ENCODE assay signal across 19 mouse cellular contexts in the genomic region with DNA sequence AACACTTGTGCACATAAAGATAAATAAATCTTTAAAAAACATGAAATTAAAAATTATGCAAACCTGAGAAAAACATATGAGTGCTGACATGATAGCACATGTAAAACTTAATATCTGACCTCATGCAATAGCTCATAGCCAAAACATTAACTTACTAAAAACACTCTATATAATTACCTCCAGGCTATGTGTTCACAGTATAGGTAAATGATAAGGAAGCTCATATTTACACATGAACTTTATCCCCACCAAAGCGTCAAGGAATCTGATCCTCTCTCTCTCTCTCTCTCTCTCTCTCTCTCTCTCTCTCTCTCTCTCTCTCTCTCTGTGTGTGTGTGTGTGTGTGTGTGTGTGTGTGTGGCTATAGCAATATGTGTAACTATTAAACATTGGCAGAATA.
DNase-seq lines count a peak whose midpoint lies in the region; ATAC-seq and TF ChIP-seq lines count a peak whose summit lies in the region.
"Had no signal": no experiment of that assay in that cellular context is flagged by ENCODE, and none has a peak within 500 bp of the region (broad histone marks: within the 10 kb centered on the region; RNA-seq: fewer than 3 reads in every experiment).

No protein-coding gene starts in this region.

- H3K27ac ChIP-seq in intestine, embryonic 15.5 days = no peak overlapping the region
- H3K27ac ChIP-seq in intestine, postnatal 0 days (ENCODE audit: low read depth, low read length) = no peak overlapping the region
- no peak overlapping the region for H3K27ac ChIP-seq in intestine, embryonic 16.5 days (ENCODE audit: low read length)

- TF ChIP-seq CTCF in intestine, postnatal 0 days (IDR thresholded peaks at IDR 0.05; ENCODE audit: low read depth) = no peak

- no peak overlapping the region for H3K4me2 ChIP-seq in intestine, embryonic 15.5 days (replicated peaks)
- no peak overlapping the region for H3K4me2 ChIP-seq in intestine, postnatal 0 days (replicated peaks; ENCODE audit: low read depth)
- H3K4me2 ChIP-seq in intestine, embryonic 16.5 days (ENCODE audit: low read depth, low read length) = no peak overlapping the region

- H3K9ac ChIP-seq in intestine, embryonic 15.5 days = no peak overlapping the region
- H3K9ac ChIP-seq in intestine, postnatal 0 days (ENCODE audit: low read depth, low read length) = no peak overlapping the region
- H3K9ac ChIP-seq in intestine, embryonic 16.5 days (ENCODE audit: low read depth, low read length) = no peak overlapping the region

- no peaks in the 10 kb centered on the region for H3K36me3 ChIP-seq in intestine, embryonic 15.5 days
- no peaks in the 10 kb centered on the region for H3K36me3 ChIP-seq in intestine, postnatal 0 days (ENCODE audit: control insufficient read depth, insufficient read depth)
- H3K36me3 ChIP-seq in intestine, embryonic 16.5 days (ENCODE audit: control insufficient read depth, insufficient read depth, low read length) = no peaks in the 10 kb centered on the region
- H3K36me3 ChIP-seq: G1E had no signal

- 50% methylated on average over 1 of the region's 1 CpGs for WGBS in intestine, embryonic 15.5 days
- WGBS in intestine, postnatal 0 days = 31% methylated on average over 1 of the region's 1 CpGs
- 44% methylated on average over 1 of the region's 1 CpGs for WGBS in intestine, embryonic 16.5 days

- H3K9me3 ChIP-seq in intestine, embryonic 15.5 days = no peaks in the 10 kb centered on the region
- no peaks in the 10 kb centered on the region for H3K9me3 ChIP-seq in intestine, postnatal 0 days (ENCODE audit: control insufficient read depth)
- no peaks in the 10 kb centered on the region for H3K9me3 ChIP-seq in intestine, embryonic 16.5 days (ENCODE audit: control insufficient read depth, low read length)
- H3K9me3 ChIP-seq: G1E had no signal

- no peak for DNase-seq in ovary, adult 18-20 months (ENCODE audit: low spot score)
- DNase-seq: adrenal gland, adult 2 months; adrenal gland, adult 8-10 months; adrenal gland, postnatal 10 days; adrenal gland, postnatal 14 days; adrenal gland, postnatal 25 days; adrenal gland, postnatal 36 days; B cell, adult 2 months; cerebellum, adult 11 months; cerebellum, adult 11-12 months; cerebellum, adult 18-20 months had no signal

- H3K27me3 ChIP-seq in intestine, embryonic 15.5 days (replicated peaks) = no peaks in the 10 kb centered on the region
- no peaks in the 10 kb centered on the region for H3K27me3 ChIP-seq in intestine, postnatal 0 days (replicated peaks; ENCODE audit: control insufficient read depth, insufficient read depth, low read length)
- no peaks in the 10 kb centered on the region for H3K27me3 ChIP-seq in intestine, embryonic 16.5 days (replicated peaks; ENCODE audit: control insufficient read depth, insufficient read depth, low read length)
- H3K27me3 ChIP-seq: CH12.LX had no signal

- no peaks in the 10 kb centered on the region for H3K4me1 ChIP-seq in intestine, embryonic 15.5 days (replicated peaks)
- no peaks in the 10 kb centered on the region for H3K4me1 ChIP-seq in intestine, postnatal 0 days (replicated peaks; ENCODE audit: control insufficient read depth, insufficient read depth, low read length)
- H3K4me1 ChIP-seq in intestine, embryonic 16.5 days (ENCODE audit: control insufficient read depth, insufficient read depth, low read length) = no peaks in the 10 kb centered on the region

- no peak overlapping the region for H3K4me3 ChIP-seq in intestine, embryonic 15.5 days (replicated peaks)
- H3K4me3 ChIP-seq in intestine, postnatal 0 days (ENCODE audit: low read depth, low read length) = no peak overlapping the region
- H3K4me3 ChIP-seq in intestine, embryonic 16.5 days (ENCODE audit: low read length) = no peak overlapping the region

- peak; percentile 62; the same call in 1 of the 2 replicates for ATAC-seq in intestine, embryonic 15.5 days
- no peak for ATAC-seq in intestine, postnatal 0 days
- ATAC-seq in intestine, embryonic 16.5 days = peak; percentile 67; the same call in 1 of the 2 replicates
- ATAC-seq: activated CD4-positive, CD25-positive, alpha-beta regulatory T cell, adult 4 months; CD4-positive, CD25-positive, alpha-beta regulatory T cell, adult 4 months; Patski had no signal
